Mouse (Mus musculus): ENCODE results near the gene Prps1l1. TPM values are rescaled to one million over a fixed set of nuclear protein-coding genes. Genes with fewer than 3 reads are reported as not detected.

Gene Prps1l1
- total RNA-seq (2012; rRNA removed) = not detected in 2 replicates

- Histone ChIP-seq H3K36me3 (ENCODE audit: control insufficient read depth, insufficient read depth, low read length, poor library complexity, severe bottlenecking) (no peaks in the 10 kb centered on the region), H3K9ac (ENCODE audit: insufficient read depth, low read depth, low read length, poor library complexity, severe bottlenecking) (no peak within 1 kb of the TSS), H3K4me1 (ENCODE audit: control insufficient read depth in 2 of 2, insufficient read depth in 2 of 2, low read length in 2 of 2, poor library complexity in 1 of 2) (no peaks in the 10 kb centered on the region), H3K27ac (ENCODE audit: insufficient read depth, low read depth, low read length, poor library complexity, severe bottlenecking) (no peak within 1 kb of the TSS), H3K9me3 (ENCODE audit: control insufficient read depth, insufficient read depth, low read depth, low read length) (no peaks in the 10 kb centered on the region), H3K4me3 (ENCODE audit: insufficient read depth in 1 of 2, low read depth in 1 of 2, low read length in 2 of 2, poor library complexity in 1 of 2, severe bottlenecking in 1 of 2) (no peak within 1 kb of the TSS)
- TF ChIP-seq HCFC1 (IDR thresholded peaks at IDR 0.05; ENCODE audit: borderline replicate concordance, insufficient read depth, low read length) (no peak), MAFK (IDR thresholded peaks at IDR 0.05; ENCODE audit: insufficient read depth, low read depth, low read length) (0 out of 2 replicates have a peak, but pooled peaks have one; percentile 12)
- in situ Hi-C loops (cut with MboI; ENCODE audit: low sequenced_read_pairs in 2 of 2, unreplicated experiment in 2 of 2) = no loop called here
- no peak for DNase-seq (ENCODE audit: low read depth, low spot score)
Measured at GRCm38 (mm10) chr12:34984461-34984860, at the start of gene Prps1l1. TSS of gene Prps1l1 (plus strand) at chr12:34984761.

- Histone ChIP-seq H3K4me1 (ENCODE audit: control insufficient read depth in 2 of 2, insufficient read depth in 2 of 2, low read length in 2 of 2, poor library complexity in 1 of 2) (no peaks in the 10 kb centered on the region), H3K27ac (ENCODE audit: insufficient read depth, low read depth, low read length, poor library complexity, severe bottlenecking) (no peak overlapping the region), H3K4me3 (ENCODE audit: insufficient read depth in 1 of 2, low read depth in 1 of 2, low read length in 2 of 2, poor library complexity in 1 of 2, severe bottlenecking in 1 of 2) (no peak overlapping the region), H3K9ac (ENCODE audit: insufficient read depth, low read depth, low read length, poor library complexity, severe bottlenecking) (no peak overlapping the region), H3K9me3 (ENCODE audit: control insufficient read depth, insufficient read depth, low read depth, low read length) (no peaks in the 10 kb centered on the region), H3K36me3 (ENCODE audit: control insufficient read depth, insufficient read depth, low read length, poor library complexity, severe bottlenecking) (no peaks in the 10 kb centered on the region)
- in situ Hi-C loops (cut with MboI; ENCODE audit: low sequenced_read_pairs in 2 of 2, unreplicated experiment in 2 of 2) = no loop called here
- TF ChIP-seq ZC3H11A (IDR thresholded peaks at IDR 0.05; ENCODE audit: borderline replicate concordance, low read depth, low read length) = no peak
- TF ChIP-seq MAFK (IDR thresholded peaks at IDR 0.05; ENCODE audit: insufficient read depth, low read depth, low read length) = no peak
- DNase-seq (ENCODE audit: low read depth, low spot score) = no peak
Measured at GRCm38 (mm10) chr12:34937918-34938317, 46.6 kb upstream of the Prps1l1 start.

GRCm38 (mm10) chr12:34949066-34949706 is 35.4 kb upstream of the Prps1l1 start:
- Histone ChIP-seq H3K9me3 (ENCODE audit: control insufficient read depth, insufficient read depth, low read depth, low read length) (no peaks in the 10 kb centered on the region), H3K27ac (ENCODE audit: insufficient read depth, low read depth, low read length, poor library complexity, severe bottlenecking) (no peak overlapping the region), H3K4me3 (ENCODE audit: insufficient read depth in 1 of 2, low read depth in 1 of 2, low read length in 2 of 2, poor library complexity in 1 of 2, severe bottlenecking in 1 of 2) (no peak overlapping the region), H3K36me3 (ENCODE audit: control insufficient read depth, insufficient read depth, low read length, poor library complexity, severe bottlenecking) (no peaks in the 10 kb centered on the region), H3K4me1 (ENCODE audit: control insufficient read depth in 2 of 2, insufficient read depth in 2 of 2, low read length in 2 of 2, poor library complexity in 1 of 2) (no peaks in the 10 kb centered on the region), H3K9ac (ENCODE audit: insufficient read depth, low read depth, low read length, poor library complexity, severe bottlenecking) (no peak overlapping the region)
- in situ Hi-C loops (cut with MboI; ENCODE audit: low sequenced_read_pairs in 2 of 2, unreplicated experiment in 2 of 2) = no loop called here
- TF ChIP-seq ZC3H11A (IDR thresholded peaks at IDR 0.05; ENCODE audit: borderline replicate concordance, low read depth, low read length) = no peak
- TF ChIP-seq ZNF384 (IDR thresholded peaks at IDR 0.05; ENCODE audit: low read depth, low read length) = no peak
- TF ChIP-seq MAFK (IDR thresholded peaks at IDR 0.05; ENCODE audit: insufficient read depth, low read depth, low read length) = no peak
- no peak for TF ChIP-seq HCFC1 (IDR thresholded peaks at IDR 0.05; ENCODE audit: borderline replicate concordance, insufficient read depth, low read length)
- no peak for TF ChIP-seq CHD2 (IDR thresholded peaks at IDR 0.05; ENCODE audit: low read depth, low read length)
- no peak for DNase-seq (ENCODE audit: low read depth, low spot score)

GRCm38 (mm10) chr12:34975991-34976390 is 8.6 kb upstream of the Prps1l1 start:
- H3K36me3 ChIP-seq (ENCODE audit: control insufficient read depth, insufficient read depth, low read length, poor library complexity, severe bottlenecking) = no peaks in the 10 kb centered on the region
- H3K27ac ChIP-seq (ENCODE audit: insufficient read depth, low read depth, low read length, poor library complexity, severe bottlenecking) = no peak overlapping the region
- no peak overlapping the region for H3K4me3 ChIP-seq (ENCODE audit: insufficient read depth in 1 of 2, low read depth in 1 of 2, low read length in 2 of 2, poor library complexity in 1 of 2, severe bottlenecking in 1 of 2)
- TF ChIP-seq ZNF384 (IDR thresholded peaks at IDR 0.05; ENCODE audit: low read depth, low read length) (no peak), CHD2 (IDR thresholded peaks at IDR 0.05; ENCODE audit: low read depth, low read length) (no peak), MAFK (IDR thresholded peaks at IDR 0.05; ENCODE audit: insufficient read depth, low read depth, low read length) (no peak), ZC3H11A (IDR thresholded peaks at IDR 0.05; ENCODE audit: borderline replicate concordance, low read depth, low read length) (no peak), HCFC1 (IDR thresholded peaks at IDR 0.05; ENCODE audit: borderline replicate concordance, insufficient read depth, low read length) (no peak)
- in situ Hi-C loops (cut with MboI; ENCODE audit: low sequenced_read_pairs in 2 of 2, unreplicated experiment in 2 of 2) = no loop called here
- no peak for DNase-seq (ENCODE audit: low read depth, low spot score)
- H3K9ac ChIP-seq (ENCODE audit: insufficient read depth, low read depth, low read length, poor library complexity, severe bottlenecking) = no peak overlapping the region
- no peaks in the 10 kb centered on the region for H3K4me1 ChIP-seq (ENCODE audit: control insufficient read depth in 2 of 2, insufficient read depth in 2 of 2, low read length in 2 of 2, poor library complexity in 1 of 2)
- no peaks in the 10 kb centered on the region for H3K9me3 ChIP-seq (ENCODE audit: control insufficient read depth, insufficient read depth, low read depth, low read length)

GRCm38 (mm10) chr12:34985865-34986264 is 1.3 kb downstream of the Prps1l1 start:
- H3K36me3 ChIP-seq (ENCODE audit: control insufficient read depth, insufficient read depth, low read length, poor library complexity, severe bottlenecking) = no peaks in the 10 kb centered on the region
- no peak for DNase-seq (ENCODE audit: low read depth, low spot score)
- TF ChIP-seq CHD2 (IDR thresholded peaks at IDR 0.05; ENCODE audit: low read depth, low read length) (no peak), ZNF384 (IDR thresholded peaks at IDR 0.05; ENCODE audit: low read depth, low read length) (no peak), ZC3H11A (IDR thresholded peaks at IDR 0.05; ENCODE audit: borderline replicate concordance, low read depth, low read length) (no peak), HCFC1 (IDR thresholded peaks at IDR 0.05; ENCODE audit: borderline replicate concordance, insufficient read depth, low read length) (no peak), MAFK (IDR thresholded peaks at IDR 0.05; ENCODE audit: insufficient read depth, low read depth, low read length) (no peak)

More at GRCm38 (mm10) chr12:34985865-34986264, 1.3 kb downstream of the Prps1l1 start:
- no peak overlapping the region for H3K27ac ChIP-seq (ENCODE audit: insufficient read depth, low read depth, low read length, poor library complexity, severe bottlenecking)
- in situ Hi-C loops (cut with MboI; ENCODE audit: low sequenced_read_pairs in 2 of 2, unreplicated experiment in 2 of 2) = no loop called here
- no peaks in the 10 kb centered on the region for H3K4me1 ChIP-seq (ENCODE audit: control insufficient read depth in 2 of 2, insufficient read depth in 2 of 2, low read length in 2 of 2, poor library complexity in 1 of 2)
- no peak overlapping the region for H3K9ac ChIP-seq (ENCODE audit: insufficient read depth, low read depth, low read length, poor library complexity, severe bottlenecking)
- H3K9me3 ChIP-seq (ENCODE audit: control insufficient read depth, insufficient read depth, low read depth, low read length) = no peaks in the 10 kb centered on the region
- no peak overlapping the region for H3K4me3 ChIP-seq (ENCODE audit: insufficient read depth in 1 of 2, low read depth in 1 of 2, low read length in 2 of 2, poor library complexity in 1 of 2, severe bottlenecking in 1 of 2)
